Mouse (Mus musculus) heart, postnatal 0 days (tissue): Measurements from ENCODE around the gene Kif26b. TPM values are rescaled to one million over a fixed set of nuclear protein-coding genes. Genes with fewer than 3 reads are reported as not detected.
A peak's percentile ranks its signal among the peaks of the same experiment; 100 is the strongest.

Experiments used
- ATAC-seq: fragments of 200-750 bp; cut with Nextera tagmentation; 2 replicates; pipeline ENCODE4 v1.8.0; 2017; ENCODE audit warnings: low read depth, moderate number of reproducible peaks, moderate library complexity; ENCODE audit not compliant: insufficient read depth
- DNase-seq: peaks from one replicate; pipeline ENCODE4 v3.0.0-alpha.2; 2016; ENCODE audit warnings: low spot score
- H3K27ac ChIP-seq: fragments of 300-500 bp; sonication (generic); 2 replicates; pipeline ENCODE4 v1.5.1; 2014; ENCODE audit warnings: low read depth, mild to moderate bottlenecking
- H3K27me3 ChIP-seq: fragments of 300-500 bp; sonication (generic); 2 replicates; pipeline ENCODE4 v1.6.1; 2014; ENCODE audit warnings: low read length, mixed read lengths; ENCODE audit not compliant: control insufficient read depth, insufficient read depth
- H3K36me3 ChIP-seq: fragments of 300-500 bp; sonication (generic); replicated peaks from 2 replicates; pipeline ENCODE4 v1.6.1; 2014; ENCODE audit warnings: low read length, mixed read lengths; ENCODE audit not compliant: control insufficient read depth, insufficient read depth
- H3K4me1 ChIP-seq: fragments of 300-500 bp; sonication (generic); 2 replicates; pipeline ENCODE4 v1.6.1; 2014; ENCODE audit warnings: antibody characterized with exemption; ENCODE audit not compliant: control insufficient read depth, insufficient read depth
- H3K4me2 ChIP-seq: fragments of 300-500 bp; sonication (generic); 2 replicates; pipeline ENCODE4 v1.6.1; 2014; ENCODE audit warnings: low read depth, mild to moderate bottlenecking, low read length, moderate library complexity
- H3K4me3 ChIP-seq: fragments of 300-500 bp; sonication (generic); 2 replicates; pipeline ENCODE4 v1.5.1; 2014; ENCODE audit warnings: low read depth, low read length
- H3K9ac ChIP-seq: fragments of 300-500 bp; sonication (generic); replicated peaks from 2 replicates; pipeline ENCODE4 v1.6.1; 2014; ENCODE audit warnings: low read depth, low read length, mixed read lengths
- H3K9me3 ChIP-seq: fragments of 300-500 bp; sonication (generic); replicated peaks from 2 replicates; pipeline ENCODE4 v1.6.1; 2016; ENCODE audit warnings: low read length; ENCODE audit not compliant: control insufficient read depth
- CTCF ChIP-seq: IDR thresholded peaks from 2 replicates; pipeline ENCODE4 v1.5.1; 2016; ENCODE audit warnings: antibody characterized with exemption, control low read depth, low read depth
- EP300 ChIP-seq: IDR thresholded peaks from 2 replicates; pipeline ENCODE4 v1.6.1; 2016; ENCODE audit warnings: antibody characterized with exemption, low read depth
- WGBS: fragments of 180-500 bp; shearing (Covaris S2); extraction: QIAGEN DNeasy Blood & Tissue Kit; methylation state at CpG from one replicate; pipeline ENCODE4 v1.1.7; 2014; 5-methylcytosine and 5-hydroxymethylcytosine counted together
- polyA plus RNA-seq: library from polyadenylated mRNA; unstranded; fragments of >200 nt; fragmentation: Nextera tagmentation; extraction: Ambion mirVana; gene quantifications from 2 replicates; pipeline ENCODE4 v1.2.1, GENCODE M21; 2015
- total RNA-seq: library from RNA; depleted of rRNA; stranded (reverse); fragments of >200 nt; gene quantifications from 2 replicates; pipeline ENCODE4 v1.2.3, GENCODE M21; 2014; ENCODE audit warnings: low replicate concordance

Gene Kif26b
- total and polyA plus RNA-seq, 2 experiments from 2014 or later = 1.8 to 19.8 TPM

DNA sequence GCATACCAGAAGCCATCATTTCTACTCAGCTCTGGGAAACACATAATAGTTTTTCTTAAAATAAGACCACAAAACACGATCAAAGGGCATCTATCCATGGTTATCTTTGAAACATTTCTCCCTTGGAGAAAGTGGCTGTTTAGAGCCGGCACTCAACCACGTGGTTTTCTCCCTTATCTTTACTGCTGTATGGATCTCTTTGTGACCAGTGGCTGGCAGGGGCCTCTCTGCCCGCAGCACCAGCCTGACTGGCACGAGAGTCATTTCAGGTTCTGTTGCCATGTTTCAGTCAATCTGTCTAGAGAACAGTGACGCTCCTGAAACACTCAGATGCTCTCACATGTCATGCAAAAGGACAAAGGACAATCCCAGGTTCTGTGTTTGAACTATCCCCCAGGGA is 241.1 kb downstream of the Kif26b start:
- H3K9me3 ChIP-seq = no peaks in the 10 kb centered on the region
- no peak overlapping the region for H3K4me3 ChIP-seq
- no peaks in the 10 kb centered on the region for H3K4me1 ChIP-seq
- TF ChIP-seq EP300 = no peak
- TF ChIP-seq CTCF = no peak
- no peak overlapping the region for H3K27ac ChIP-seq
- no peak overlapping the region for H3K9ac ChIP-seq
- H3K27me3 ChIP-seq = no peaks in the 10 kb centered on the region
- no peak overlapping the region for H3K4me2 ChIP-seq
- H3K36me3 ChIP-seq = no peaks in the 10 kb centered on the region
- ATAC-seq = no peak
- WGBS = 31% methylated on average over 6 of the region's 6 CpGs
- no peak for DNase-seq

DNA sequence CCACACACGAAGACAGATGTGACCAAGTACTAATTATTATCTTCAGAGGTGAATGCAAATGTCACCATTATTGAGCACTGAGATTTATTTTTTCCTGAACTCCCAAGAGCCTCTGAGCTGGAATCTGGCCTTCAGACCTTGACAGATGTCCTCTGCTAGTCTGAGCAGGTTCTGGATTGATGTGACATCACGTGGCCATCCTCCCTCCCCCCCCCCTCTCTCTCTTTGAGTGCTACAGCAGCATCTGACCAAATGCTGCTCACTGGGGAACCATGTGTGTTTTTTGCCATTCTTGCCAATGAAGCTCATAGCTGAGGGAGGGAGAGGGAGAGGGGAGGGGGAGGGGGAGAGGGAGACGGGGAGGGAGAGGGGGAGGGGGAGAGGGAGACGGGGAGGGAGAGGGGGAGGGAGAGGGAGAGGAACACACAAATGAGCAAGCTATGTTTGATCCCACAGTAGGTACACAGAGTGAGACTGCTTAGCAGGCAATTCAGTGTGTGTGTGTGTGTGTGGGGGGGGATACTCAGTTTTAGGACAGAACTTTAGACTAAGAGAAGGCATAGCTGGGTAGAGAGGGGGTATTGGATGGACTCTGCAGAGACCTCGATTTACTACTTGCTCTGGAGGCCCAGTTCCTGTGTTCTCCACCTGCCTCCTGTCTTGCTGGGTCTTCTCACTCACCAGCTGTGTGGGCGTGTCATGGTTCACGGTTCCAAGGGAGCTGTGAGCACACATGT is 241.9 kb downstream of the Kif26b start:
- TF ChIP-seq CTCF (no peak), EP300 (no peak)
- Histone ChIP-seq H3K27ac (no peak overlapping the region), H3K4me3 (no peak overlapping the region)

DNA sequence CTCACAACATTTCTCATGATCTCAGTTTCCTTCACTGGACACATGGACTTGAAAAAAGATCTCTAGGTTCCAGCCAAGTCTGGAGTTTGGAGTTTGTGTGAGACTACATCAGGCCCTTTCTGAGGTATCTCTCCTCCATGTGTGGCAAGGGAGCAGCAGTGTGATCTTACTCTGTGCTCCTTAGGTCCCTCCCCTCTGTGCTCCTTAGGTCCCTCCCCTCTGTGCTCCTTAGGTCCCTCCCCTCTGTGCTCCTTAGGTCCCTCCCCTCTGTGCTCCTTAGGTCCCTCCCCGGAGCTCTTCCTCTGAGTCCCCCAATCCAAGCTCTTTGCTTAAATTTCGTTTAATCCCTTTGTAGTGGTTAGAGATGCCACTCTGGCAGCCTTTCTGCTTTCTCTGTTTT is 250.8 kb downstream of the Kif26b start:
- H3K9ac ChIP-seq = no peak overlapping the region
- no peaks in the 10 kb centered on the region for H3K4me1 ChIP-seq
- no peaks in the 10 kb centered on the region for H3K36me3 ChIP-seq
- no peak overlapping the region for H3K4me3 ChIP-seq
- H3K27me3 ChIP-seq = no peaks in the 10 kb centered on the region
- H3K27ac ChIP-seq = no peak overlapping the region
- 35% methylated on average over 2 of the region's 2 CpGs for WGBS
- no peak for DNase-seq
- TF ChIP-seq CTCF = no peak
- TF ChIP-seq EP300 = no peak
- no peak for ATAC-seq
- H3K9me3 ChIP-seq = no peaks in the 10 kb centered on the region
- no peak overlapping the region for H3K4me2 ChIP-seq

More for the DNA sequence above, 241.9 kb downstream of the Kif26b start:
- DNase-seq (no peak), ATAC-seq (peak; percentile 59; the same call in 1 of the 2 replicates)
- Histone ChIP-seq H3K36me3 (no peaks in the 10 kb centered on the region), H3K9ac (no peak overlapping the region), H3K4me2 (no peak overlapping the region), H3K9me3 (no peaks in the 10 kb centered on the region), H3K4me1 (no peaks in the 10 kb centered on the region), H3K27me3 (no peaks in the 10 kb centered on the region)
- 54% methylated on average over 6 of the region's 7 CpGs for WGBS

DNA sequence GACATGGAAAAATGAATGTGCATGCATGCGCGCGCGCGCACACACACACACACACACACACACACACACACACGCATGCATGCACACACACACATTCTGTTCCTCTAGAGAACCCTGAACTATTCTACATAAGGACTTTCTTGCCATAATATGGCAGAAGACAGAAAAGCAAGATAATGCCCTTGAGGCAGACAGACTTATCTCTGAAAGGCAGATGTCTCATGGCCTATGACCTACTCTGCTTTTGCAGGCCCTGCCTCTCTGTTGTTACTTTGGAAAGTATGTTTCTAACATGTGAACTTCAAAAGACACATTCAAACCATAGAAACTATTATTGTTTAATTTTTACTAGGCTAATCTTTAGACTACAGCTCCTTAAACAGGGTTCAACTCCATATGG is 255.1 kb downstream of the Kif26b start:
- Histone ChIP-seq H3K9me3 (no peaks in the 10 kb centered on the region), H3K9ac (no peak overlapping the region), H3K4me2 (no peak overlapping the region), H3K4me1 (no peaks in the 10 kb centered on the region; the same call in 1 of the 2 replicates), H3K4me3 (no peak overlapping the region), H3K27ac (no peak overlapping the region), H3K36me3 (no peaks in the 10 kb centered on the region), H3K27me3 (no peaks in the 10 kb centered on the region)
- WGBS = 91% methylated on average over 6 of the region's 6 CpGs
- no peak for TF ChIP-seq CTCF
- TF ChIP-seq EP300 = no peak
- ATAC-seq (no peak), DNase-seq (no peak)

DNA sequence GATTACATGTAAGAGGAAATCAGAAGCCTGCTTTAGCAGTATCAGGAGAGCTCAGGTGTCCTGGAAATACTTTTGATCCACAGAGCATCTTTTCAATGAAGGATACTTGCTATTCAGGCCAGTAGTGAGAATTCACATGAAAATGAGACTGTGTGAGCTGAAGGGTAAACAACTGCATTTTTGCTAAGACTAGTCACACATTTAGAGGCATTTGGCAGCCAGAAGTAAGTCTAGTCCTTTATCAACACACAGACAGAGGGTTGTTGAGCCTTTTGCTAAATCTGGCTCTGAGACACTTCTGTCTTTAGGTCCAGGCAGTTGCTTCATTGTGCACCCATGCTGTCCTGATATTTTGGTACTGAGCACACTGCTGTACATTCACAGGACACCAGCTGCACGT is 262.3 kb downstream of the Kif26b start:
- Histone ChIP-seq H3K36me3 (no peaks in the 10 kb centered on the region), H3K9me3 (no peaks in the 10 kb centered on the region), H3K27me3 (no peaks in the 10 kb centered on the region), H3K4me2 (no peak overlapping the region), H3K27ac (no peak overlapping the region), H3K9ac (no peak overlapping the region), H3K4me1 (no peaks in the 10 kb centered on the region; the same call in 1 of the 2 replicates), H3K4me3 (no peak overlapping the region)
- peak; percentile 41; the same call in 1 of the 2 replicates for ATAC-seq
- WGBS = 19% methylated on average over 1 of the region's 1 CpGs
- no peak for DNase-seq
- TF ChIP-seq CTCF (no peak), EP300 (no peak)

DNA sequence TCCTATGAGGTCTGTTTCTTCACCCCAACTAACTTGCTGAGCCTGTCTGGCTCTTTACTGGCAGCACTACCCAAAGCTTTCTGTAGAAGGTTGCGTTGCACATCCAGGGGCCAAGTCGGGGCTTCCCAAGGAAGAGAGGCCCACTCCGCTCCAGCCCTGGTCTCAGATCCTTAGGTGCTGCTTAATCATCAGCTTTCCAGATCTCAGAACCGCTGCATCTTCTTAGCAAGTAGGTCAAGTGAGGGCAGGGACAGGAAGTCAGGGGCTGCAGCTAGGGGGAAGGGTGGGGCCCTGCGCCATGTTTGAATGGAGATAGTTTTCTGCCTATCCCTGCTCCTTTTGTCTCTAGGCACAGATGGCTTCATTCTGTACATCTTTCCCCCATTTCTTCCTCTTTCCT is 263.8 kb downstream of the Kif26b start:
- Histone ChIP-seq H3K9me3 (no peaks in the 10 kb centered on the region), H3K4me1 (no peaks in the 10 kb centered on the region), H3K27me3 (no peaks in the 10 kb centered on the region), H3K9ac (no peak overlapping the region), H3K27ac (no peak overlapping the region), H3K36me3 (no peaks in the 10 kb centered on the region), H3K4me2 (no peak overlapping the region), H3K4me3 (no peak overlapping the region)
- no peak for TF ChIP-seq EP300
- no peak for TF ChIP-seq CTCF
- ATAC-seq = no peak
- 94% methylated on average over 5 of the region's 5 CpGs for WGBS
- DNase-seq = no peak
